ENCODE assay signal across 28 mouse cellular contexts in the genomic region with DNA sequence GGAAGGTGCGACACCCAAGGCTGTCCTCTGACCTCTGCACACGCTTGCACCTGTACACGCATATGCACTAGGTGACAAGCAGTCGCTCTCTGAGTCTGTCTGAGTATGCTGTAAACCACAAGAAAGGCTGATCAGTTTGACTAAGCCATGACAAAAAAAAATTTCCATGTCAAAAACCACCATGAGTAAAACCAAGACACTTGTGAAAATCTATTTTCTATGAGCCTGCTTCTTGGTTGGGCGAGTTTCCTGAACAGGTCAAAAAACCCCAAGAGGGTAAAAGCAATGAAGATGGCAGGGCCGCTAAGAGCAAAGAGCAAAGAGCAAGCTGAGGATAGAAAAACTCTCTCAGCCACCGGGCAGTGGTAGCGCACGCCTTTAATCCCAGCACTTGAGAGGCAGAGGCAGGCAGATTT. TPM values are rescaled to one million over a fixed set of nuclear protein-coding genes. Genes with fewer than 3 reads are reported as not detected.
DNase-seq lines count a peak whose midpoint lies in the region; ATAC-seq and TF ChIP-seq lines count a peak whose summit lies in the region.
"Had no signal": no experiment of that assay in that cellular context is flagged by ENCODE, and none has a peak within 500 bp of the region (broad histone marks: within the 10 kb centered on the region; RNA-seq: fewer than 3 reads in every experiment).

No protein-coding gene starts in this region.

- H3K9me3 ChIP-seq in forebrain, embryonic 12.5 days, result no peaks in the 10 kb centered on the region
- H3K9me3 ChIP-seq: embryonic facial prominence, embryonic 13.5 days; forebrain, embryonic 15.5 days; hindbrain, embryonic 12.5 days; limb, embryonic 10.5 days; midbrain, embryonic 15.5 days; stomach, embryonic 15.5 days had no signal

- ATAC-seq in forebrain, embryonic 12.5 days (ENCODE audit: low FRiP score), result no peak
- ATAC-seq: forebrain, embryonic 15.5 days; liver, postnatal 0 days; midbrain, embryonic 15.5 days had no signal

- TF ChIP-seq CTCF in spleen, adult 2 months (IDR thresholded peaks at IDR 0.05; ENCODE audit: extremely low read depth, insufficient read depth, insufficient read length, insufficient replicate concordance), result no peak

- H3K27me3 ChIP-seq in spleen, adult 2 months (ENCODE audit: control insufficient read depth, insufficient read depth, low read length), result no peaks in the 10 kb centered on the region
- no peaks in the 10 kb centered on the region for H3K27me3 ChIP-seq in forebrain, embryonic 12.5 days
- H3K27me3 ChIP-seq: embryonic facial prominence, embryonic 13.5 days; forebrain, embryonic 15.5 days; hindbrain, embryonic 12.5 days; midbrain, embryonic 15.5 days; stomach, embryonic 15.5 days had no signal

- peak overlapping the region; percentile 70 for H3K27ac ChIP-seq in spleen, adult 2 months (ENCODE audit: insufficient read depth, low read length)
- H3K27ac ChIP-seq in forebrain, embryonic 12.5 days, result no peak overlapping the region
- H3K27ac ChIP-seq: embryonic facial prominence, embryonic 13.5 days; forebrain, embryonic 15.5 days; hindbrain, embryonic 12.5 days; limb, embryonic 10.5 days; midbrain, embryonic 15.5 days; stomach, embryonic 15.5 days had no signal

- H3K4me2 ChIP-seq in forebrain, embryonic 12.5 days, result no peak overlapping the region
- H3K4me2 ChIP-seq: embryonic facial prominence, embryonic 13.5 days; forebrain, embryonic 15.5 days; hindbrain, embryonic 12.5 days; midbrain, embryonic 15.5 days; stomach, embryonic 15.5 days had no signal

- WGBS in spleen, adult 2 months, result 22% methylated on average over 9 of the region's 9 CpGs
- WGBS in forebrain, embryonic 12.5 days, result 89% methylated on average over 9 of the region's 9 CpGs

- H3K36me3 ChIP-seq in spleen, adult 2 months (ENCODE audit: control insufficient read depth, insufficient read depth, low read length), result no peaks in the 10 kb centered on the region; the same call in 1 of the 2 replicates
- H3K36me3 ChIP-seq in forebrain, embryonic 12.5 days (replicated peaks), result no peaks in the 10 kb centered on the region
- H3K36me3 ChIP-seq: embryonic facial prominence, embryonic 13.5 days; forebrain, embryonic 15.5 days; hindbrain, embryonic 12.5 days; limb, embryonic 10.5 days; midbrain, embryonic 15.5 days; stomach, embryonic 15.5 days had no signal

- no peak overlapping the region for H3K4me3 ChIP-seq in spleen, adult 2 months (ENCODE audit: extremely low read depth, insufficient read depth, insufficient read length)
- H3K4me3 ChIP-seq in forebrain, embryonic 12.5 days (replicated peaks), result no peak overlapping the region
- H3K4me3 ChIP-seq: embryonic facial prominence, embryonic 13.5 days; forebrain, embryonic 15.5 days; hindbrain, embryonic 12.5 days; limb, embryonic 10.5 days; midbrain, embryonic 15.5 days; myocyte; stomach, embryonic 15.5 days had no signal

- peak in 1 of 2 experiments; percentile 64 for DNase-seq in spleen, adult 2 months (ENCODE audit: low read depth in 1 of 2, low spot score in 2 of 2)
- no peak for DNase-seq in spleen, postnatal 4 days (ENCODE audit: low spot score in 2 of 2)
- DNase-seq in CD4-positive helper T cell, adult 2 months (ENCODE audit: low read depth, low spot score), result peak; percentile 91
- peak; percentile 52 for DNase-seq in T-cell, adult 2 months (ENCODE audit: low spot score)
- DNase-seq in natural killer cell, adult 2 months (ENCODE audit: low spot score in 2 of 2), result peak; percentile 60 to 72
- no peak for DNase-seq in heart, postnatal 4 days
- DNase-seq in cerebellum, postnatal 10 days, result no peak
- DNase-seq: cerebellum, adult 9-10 months; gastrocnemius, postnatal 36 days; kidney, postnatal 10 days; liver, postnatal 0 days; lung, postnatal 10 days; right cerebral cortex, postnatal 4 days; thymus, postnatal 36 days had no signal

- peaks cover 40% of the 10 kb centered on the region for H3K4me1 ChIP-seq in spleen, adult 2 months (ENCODE audit: control insufficient read depth, insufficient read depth, insufficient read length)
- no peaks in the 10 kb centered on the region for H3K4me1 ChIP-seq in forebrain, embryonic 12.5 days
- H3K4me1 ChIP-seq: embryonic facial prominence, embryonic 13.5 days; forebrain, embryonic 15.5 days; hindbrain, embryonic 12.5 days; limb, embryonic 10.5 days; midbrain, embryonic 15.5 days; stomach, embryonic 15.5 days had no signal

- H3K9ac ChIP-seq in forebrain, embryonic 12.5 days, result no peak overlapping the region
- H3K9ac ChIP-seq: embryonic facial prominence, embryonic 13.5 days; forebrain, embryonic 15.5 days; hindbrain, embryonic 12.5 days; liver, postnatal 0 days; midbrain, embryonic 15.5 days; stomach, embryonic 15.5 days had no signal

- TF ChIP-seq POLR2A in spleen, adult 2 months (IDR thresholded peaks at IDR 0.05; ENCODE audit: low read depth, low read length), result no peak

RNA-seq across cellular contexts. Expression of a gene that starts 21.8 kb away (rescaled TPM):
- 23.2 and 29.5 TPM in 2 replicates for polyA plus RNA-seq in spleen, adult 2 months (2012; rRNA removed)
- polyA plus RNA-seq in forebrain, embryonic 12.5 days (2016; fragmentation: Nextera tagmentation; extraction: Ambion mirVana), result 2.3 and 3.3 TPM in 2 replicates
- 1 to 10 TPM; 1.8 to 2.4 TPM for total RNA-seq in heart, postnatal 4 days (2021)

RNA-seq across cellular contexts. Expression of a gene that starts 47.6 kb away (rescaled TPM):
- polyA plus RNA-seq in spleen, adult 2 months (2012; rRNA removed), result 27.2 and 36.2 TPM in 2 replicates
- polyA plus RNA-seq in forebrain, embryonic 12.5 days (2016; fragmentation: Nextera tagmentation; extraction: Ambion mirVana), result 105 and 117 TPM in 2 replicates
- 10 to 100 TPM; 76.9 to 79.3 TPM for total RNA-seq in heart, postnatal 4 days (2021)

RNA-seq across cellular contexts. Expression of a gene that starts 48.8 kb away (rescaled TPM):
- not detected in 2 replicates for polyA plus RNA-seq in spleen, adult 2 months (2012; rRNA removed)
- polyA plus RNA-seq in forebrain, embryonic 12.5 days (2016; fragmentation: Nextera tagmentation; extraction: Ambion mirVana), result 0.17 and 0.24 TPM in 2 replicates
- not detected for total RNA-seq in heart, postnatal 4 days (2021)
- total RNA-seq: adrenal gland, adult 18-20 months; gastrocnemius, postnatal 36 days; layer of hippocampus, adult 18-20 months; left cerebral cortex, adult 18-20 months; liver, adult 2 months; megakaryocyte progenitor cell, adult 5-6 weeks had no signal
- polyA plus RNA-seq: forebrain, embryonic 15.5 days; heart, embryonic 16.5 days; limb, embryonic 10.5 days; liver, adult 2 months; liver, postnatal 0 days; myocyte had no signal

RNA-seq across cellular contexts. Expression of a gene that starts 51.5 kb away (rescaled TPM):
- 91.4 and 137 TPM in 2 replicates for polyA plus RNA-seq in spleen, adult 2 months (2012; rRNA removed)
- 138 and 141 TPM in 2 replicates for polyA plus RNA-seq in forebrain, embryonic 12.5 days (2016; fragmentation: Nextera tagmentation; extraction: Ambion mirVana)
- total RNA-seq in heart, postnatal 4 days (2021), result 10 to 100 TPM; 76.4 to 80.4 TPM

Comparison
In these comparisons a context has a peak if more than half of its experiments do, and no peak if none do; other contexts are left out.
1. DNase-seq: peak in CD4-positive helper T cell, adult 2 months (single experiment), T-cell, adult 2 months (single experiment) and natural killer cell, adult 2 months (2 of 2); none in spleen, postnatal 4 days (0 of 2), heart, postnatal 4 days (single experiment) and cerebellum, postnatal 10 days (0 of 2).